Mouse (Mus musculus) lung, adult 18-20 months (tissue): ENCODE measurements around the gene Coq9.
"Not testable (repeated sequence)": the region's sequence is repeated elsewhere in the genome, so short reads cannot be mapped to it uniquely, and the experiment has no call there.

Source experiments
- DNase-seq, 2 experiments: peaks; one replicate each; pipeline ENCODE4 v3.0.0; 2022; ENCODE audit warnings: mixed read lengths in 2 of 2

The Coq9 gene

GRCm38 (mm10) chr8:94822637-94823560 is 15.2 kb upstream of the Coq9 start:
- peak; percentile 62 to 70 for DNase-seq

DNA sequence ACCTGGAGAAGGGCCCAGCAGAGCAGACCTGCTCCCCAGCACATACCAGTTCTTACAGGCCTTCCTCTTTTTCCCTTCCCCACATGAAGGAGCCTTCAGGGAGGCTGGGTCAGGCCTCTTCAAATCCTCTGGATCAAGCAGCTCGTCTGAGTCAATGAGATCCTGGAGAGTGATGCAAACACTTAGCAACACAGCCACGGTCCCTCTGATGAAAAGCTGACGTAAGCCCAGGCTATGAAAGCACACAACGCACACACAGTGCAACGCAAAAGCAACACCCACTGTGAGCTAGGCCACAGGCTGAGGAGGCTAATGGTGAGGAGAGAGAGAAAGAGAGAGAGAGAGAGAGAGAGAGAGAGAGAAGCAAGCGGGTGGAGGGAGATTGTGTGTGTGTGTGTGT is 13.0 kb upstream of the Coq9 start:
- DNase-seq = no peak

DNA sequence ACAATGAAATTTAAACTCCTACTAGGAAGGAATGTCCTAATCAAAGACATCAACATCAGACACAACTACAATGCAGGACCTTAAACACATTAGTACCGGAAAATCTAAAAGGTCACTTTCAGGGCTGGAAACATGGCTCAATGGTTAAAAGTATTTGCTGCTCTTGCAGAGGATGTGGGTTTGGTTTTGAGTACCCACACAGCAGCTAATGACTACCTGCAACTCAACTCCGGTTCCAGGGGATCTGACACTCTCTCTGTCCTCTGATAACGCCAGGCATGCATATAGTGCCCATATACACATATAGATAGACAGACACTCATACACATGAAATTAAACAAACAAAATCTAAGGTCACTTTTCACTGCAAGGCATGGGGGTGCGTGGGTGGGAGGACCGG is 11.9 kb upstream of the Coq9 start:
- no peak for DNase-seq

DNA sequence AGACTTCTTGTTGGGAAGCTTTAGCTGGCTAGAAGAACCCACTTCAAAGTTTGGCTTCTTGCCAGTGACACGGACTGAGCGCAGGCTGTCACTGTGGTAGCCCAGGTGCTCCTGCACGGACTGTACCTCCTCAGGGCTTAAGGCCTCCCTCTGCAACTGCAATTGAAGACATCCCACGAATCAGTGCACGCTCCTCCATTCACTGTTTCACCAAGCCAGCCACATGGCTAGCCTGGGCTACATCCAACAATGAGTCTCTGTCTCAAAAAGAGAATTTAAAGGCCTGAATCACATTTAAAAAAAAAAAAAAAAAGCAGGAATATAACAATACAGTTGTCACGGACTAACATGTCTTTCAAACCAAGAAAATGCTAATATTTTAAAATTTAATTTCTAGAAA is 9.8 kb upstream of the Coq9 start:
- DNase-seq = no peak

- not testable (repeated sequence) for DNase-seq
Measured at GRCm38 (mm10) chr8:94833901-94834405, 4.2 kb upstream of the Coq9 start.

DNA sequence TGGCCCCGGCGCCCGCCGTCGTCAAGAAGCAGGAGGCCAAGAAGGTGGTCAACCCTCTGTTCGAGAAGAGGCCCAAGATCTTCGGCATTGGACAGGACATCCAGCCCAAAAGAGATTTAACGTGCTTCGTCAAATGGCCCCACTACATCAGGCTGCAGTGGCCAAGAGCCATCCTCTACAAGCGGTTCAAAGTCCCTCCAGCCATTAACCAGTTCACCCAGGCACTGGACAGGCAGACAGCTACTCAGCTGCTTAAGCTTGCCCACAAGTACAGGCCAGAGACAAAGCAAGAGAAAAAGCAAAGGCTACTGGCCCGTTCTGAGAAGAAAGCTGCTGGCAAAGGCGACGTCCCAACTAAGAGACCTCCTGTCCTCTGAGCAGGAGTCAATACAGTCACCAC is 2.4 kb upstream of the Coq9 start:
- DNase-seq = not testable (repeated sequence)

- DNase-seq = no peak
Measured at GRCm38 (mm10) chr8:94836456-94837240, 1.5 kb upstream of the Coq9 start.

- DNase-seq = peak; percentile 74 to 80
Measured at GRCm38 (mm10) chr8:94838600-94838999, 479 bp downstream of the Coq9 start.

DNA sequence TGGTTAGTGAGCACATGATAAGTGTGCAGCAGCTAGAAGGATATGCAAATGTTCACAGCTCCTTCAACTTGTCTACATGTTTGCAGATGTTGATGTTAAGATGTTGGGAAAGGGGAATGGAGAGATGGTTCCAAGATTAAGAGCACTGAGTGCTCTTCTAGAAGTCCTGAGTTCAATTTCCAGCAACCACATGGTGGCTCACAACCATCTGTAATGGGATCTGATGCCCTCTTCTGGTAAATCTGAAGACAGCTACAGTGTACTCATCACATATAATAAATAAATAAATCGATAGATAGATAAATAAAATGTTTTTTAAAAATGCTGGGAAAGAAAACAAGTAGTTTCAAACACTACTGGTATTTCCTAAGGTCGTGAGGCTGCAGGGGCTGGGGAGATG is 3.1 kb downstream of the Coq9 start:
- DNase-seq = no peak

- DNase-seq = no peak
Measured at GRCm38 (mm10) chr8:94850049-94850448, 11.9 kb downstream of the Coq9 start.

DNA sequence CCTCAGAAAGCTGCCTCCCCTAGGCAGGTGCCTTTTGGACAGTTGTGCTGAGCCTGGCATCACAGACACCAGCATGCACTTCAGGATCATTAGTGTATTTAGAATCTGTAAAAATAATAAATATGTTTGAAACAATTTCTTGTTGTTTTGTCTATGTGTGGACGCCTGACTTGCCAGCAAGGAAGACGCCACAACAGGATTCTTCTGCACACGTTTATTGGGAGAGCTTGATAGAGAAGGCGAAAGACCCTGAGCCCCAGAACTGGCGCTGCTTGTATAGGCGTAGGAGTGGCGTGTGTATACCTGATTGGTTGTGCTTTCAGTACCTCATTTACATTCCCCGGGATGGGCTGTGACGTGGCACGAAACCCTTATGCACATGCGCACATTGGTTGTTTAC is 16.6 kb downstream of the Coq9 start:
- DNase-seq = not testable (repeated sequence)

DNA sequence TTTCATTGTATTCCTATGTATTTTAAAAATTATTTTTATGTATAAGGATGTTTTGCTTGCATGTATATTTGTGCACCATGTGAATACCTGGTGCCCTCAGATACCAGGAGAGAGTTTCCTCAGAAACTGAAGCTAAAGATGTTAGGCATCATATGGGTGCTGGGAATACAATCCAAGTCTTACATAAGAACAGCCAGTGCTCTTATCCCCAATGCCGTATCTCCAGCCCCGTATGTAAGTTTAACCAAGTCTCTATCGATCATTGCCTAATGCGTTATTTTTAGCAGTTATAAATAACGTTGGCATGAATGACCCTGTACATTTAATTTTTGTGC is 18.9 kb downstream of the Coq9 start:
- DNase-seq = no peak

DNA sequence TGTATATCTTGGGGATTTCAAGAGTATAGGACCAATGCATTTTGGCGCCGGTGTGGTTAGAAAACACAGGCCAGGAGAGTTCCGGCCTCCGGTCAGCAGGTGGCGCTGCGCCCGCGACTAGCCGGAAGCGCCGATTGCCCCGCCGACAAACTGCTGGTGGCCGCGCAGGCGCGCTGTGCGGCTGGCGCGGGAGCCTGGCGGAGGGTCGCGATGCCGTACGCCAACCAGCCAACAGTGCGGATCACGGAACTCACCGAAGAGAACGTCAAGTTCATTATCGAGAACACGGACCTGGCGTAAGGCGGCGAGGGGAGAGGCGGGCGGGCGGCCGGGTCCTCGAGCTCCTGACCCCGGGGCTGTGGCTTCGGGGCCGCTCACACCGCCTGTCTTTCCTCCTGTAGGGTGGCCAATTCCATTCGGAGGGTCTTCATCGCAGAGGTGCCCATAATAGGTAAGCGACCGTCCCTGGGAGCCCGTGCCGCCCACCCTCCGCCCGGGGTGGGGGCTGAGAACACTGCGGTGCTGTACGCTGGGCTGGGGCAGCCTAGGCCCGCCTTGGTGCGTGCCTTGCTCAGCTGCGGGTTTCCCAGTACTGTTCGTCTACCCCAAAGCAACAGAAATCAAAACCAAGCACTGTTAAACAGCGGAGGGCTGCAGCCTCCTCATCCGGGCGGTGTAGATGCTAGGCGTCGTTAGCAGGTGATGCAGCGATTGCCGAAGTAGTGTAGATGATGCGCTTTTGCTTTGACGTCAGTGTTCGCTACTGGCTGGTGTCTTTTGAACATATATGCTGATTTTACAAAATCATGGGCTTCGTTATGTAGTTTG is 19.4 kb downstream of the Coq9 start, which contains the start of gene Polr2c:
TSS of gene Polr2c (plus strand) at position 105 of the 828 bp plus-strand sequence.
- peak; percentile 83 to 88 for DNase-seq

GRCm38 (mm10) chr8:94861352-94861910 is 23.3 kb downstream of the Coq9 start:
- peak; percentile 59 to 68 for DNase-seq

DNA sequence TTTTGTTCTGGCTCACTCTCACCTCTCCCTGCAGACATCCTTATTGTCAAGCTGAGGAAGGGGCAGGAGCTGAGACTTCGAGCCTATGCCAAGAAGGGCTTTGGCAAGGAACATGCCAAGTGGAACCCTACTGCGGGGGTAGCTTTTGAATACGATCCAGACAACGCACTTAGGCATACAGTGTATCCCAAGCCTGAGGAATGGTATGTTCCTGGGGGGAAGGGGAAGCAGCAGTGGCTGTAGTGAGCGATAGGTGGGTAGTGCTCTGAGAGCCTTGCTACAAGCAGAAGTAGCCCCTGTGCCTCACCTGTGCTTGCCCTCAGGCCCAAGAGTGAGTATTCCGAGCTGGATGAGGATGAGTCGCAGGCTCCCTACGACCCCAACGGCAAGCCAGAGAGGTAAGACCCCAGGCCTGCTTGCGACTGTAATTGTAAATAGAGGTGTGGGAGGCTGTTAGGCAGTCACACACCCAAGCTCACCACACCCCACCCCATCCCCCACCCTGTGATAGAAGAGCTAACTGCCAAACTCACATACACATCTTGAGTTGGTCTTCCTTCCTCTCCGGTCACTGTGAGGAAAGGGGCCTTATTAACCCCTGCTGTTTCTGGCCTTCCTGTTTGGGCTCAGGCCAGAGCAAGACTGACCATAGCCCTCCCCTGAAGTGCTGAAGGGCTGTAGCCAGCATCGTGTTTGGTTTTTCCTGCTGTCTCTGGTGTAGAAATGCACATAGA is 24.5 kb downstream of the Coq9 start:
- no peak for DNase-seq

DNA sequence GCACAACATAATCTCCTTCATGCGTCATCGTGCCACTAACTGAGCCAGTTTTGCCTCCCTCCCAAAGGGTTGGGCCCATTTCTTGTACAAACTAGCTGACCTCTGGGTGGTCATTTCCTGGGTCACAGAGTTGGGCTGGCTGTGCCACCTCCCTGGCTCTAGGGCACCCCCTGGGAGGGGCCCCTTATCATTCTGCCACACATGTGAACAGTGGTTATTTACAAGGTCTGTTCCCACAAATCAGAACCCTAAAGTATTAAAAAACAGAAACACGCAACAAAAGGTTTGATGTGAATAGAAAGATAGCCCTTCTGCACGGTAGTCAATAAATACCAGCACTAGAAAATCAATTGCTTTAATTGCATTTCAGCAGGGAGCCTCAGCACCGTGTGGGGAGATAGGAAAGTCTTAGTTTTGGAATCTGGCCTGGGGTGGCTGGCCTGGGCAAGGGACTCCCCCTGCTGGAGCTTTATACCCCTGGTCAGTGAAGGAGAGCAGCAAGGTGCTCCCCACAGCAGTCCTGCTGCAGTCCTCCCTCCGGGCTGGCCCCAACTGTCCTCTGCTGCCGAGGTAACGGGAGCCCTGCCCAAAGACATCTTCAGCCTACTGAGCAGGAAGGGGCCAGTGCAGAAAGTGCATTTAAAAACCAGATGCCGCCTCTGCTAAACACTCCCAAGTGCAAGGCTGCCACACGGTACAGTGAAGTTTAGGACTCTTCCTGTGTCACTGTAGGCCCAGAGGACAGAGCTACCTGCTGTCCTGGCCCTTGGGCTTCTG is 26.0 kb downstream of the Coq9 start:
- no peak for DNase-seq

- DNase-seq = no peak
Measured at GRCm38 (mm10) chr8:94865292-94865691, 27.2 kb downstream of the Coq9 start.

GRCm38 (mm10) chr8:94866921-94867320 is 28.8 kb downstream of the Coq9 start:
- no peak for DNase-seq

DNA sequence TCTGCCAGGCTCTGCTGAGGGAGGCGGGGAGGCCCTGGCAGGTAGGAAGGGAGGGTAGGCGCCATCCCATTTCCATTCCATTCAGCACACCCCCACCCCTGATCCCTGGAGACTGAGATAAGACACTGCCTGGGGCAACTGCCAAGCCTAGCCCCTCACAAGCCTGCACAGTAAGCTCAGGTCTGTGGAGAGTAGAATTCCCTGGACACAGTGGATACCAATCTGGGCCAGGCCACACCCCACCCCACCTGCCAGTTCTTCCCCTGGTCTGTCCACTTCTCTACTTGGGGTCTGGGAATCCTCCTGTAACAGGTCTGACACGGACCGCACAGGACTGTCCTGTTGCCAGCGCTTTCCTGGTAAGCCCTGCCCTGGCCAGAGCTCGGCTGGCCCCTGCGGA is 31.0 kb downstream of the Coq9 start:
- no peak for DNase-seq

- no peak for DNase-seq
Measured at GRCm38 (mm10) chr8:94870003-94870402, 31.9 kb downstream of the Coq9 start.
